Mouse (Mus musculus) granulocyte monocyte progenitor cell, adult 5-6 weeks (primary cell): ENCODE data around the gene Nr4a3. TPM values are rescaled to one million over a fixed set of nuclear protein-coding genes. Genes with fewer than 3 reads are reported as not detected.
A peak's percentile ranks its signal among the peaks of the same experiment; 100 is the strongest.

ENCODE experiments used
- ATAC-seq: replicated peaks from 2 replicates; pipeline ENCODE4 v1.8.0; 2016; ENCODE audit warnings: mild to moderate bottlenecking, moderate TSS enrichment, inconsistent platforms; ENCODE audit not compliant: poor library complexity, severe bottlenecking
- total RNA-seq, 2 experiments: library from RNA; stranded (forward) in 1 of 2; stranded (reverse) in 1 of 2; fragments of 200-712, 200-1000 nt in 1 of 2; fragments of >200 nt in 1 of 2; fragmentation: Nextera tagmentation in 1 of 2; gene quantifications; 2 replicates each; pipeline ENCODE4 v1.2.3; 2014 to 2017

The Nr4a3 gene
- total RNA-seq, 2 experiments from 2014 or later = 0.36 TPM; not detected in 1

DNA sequence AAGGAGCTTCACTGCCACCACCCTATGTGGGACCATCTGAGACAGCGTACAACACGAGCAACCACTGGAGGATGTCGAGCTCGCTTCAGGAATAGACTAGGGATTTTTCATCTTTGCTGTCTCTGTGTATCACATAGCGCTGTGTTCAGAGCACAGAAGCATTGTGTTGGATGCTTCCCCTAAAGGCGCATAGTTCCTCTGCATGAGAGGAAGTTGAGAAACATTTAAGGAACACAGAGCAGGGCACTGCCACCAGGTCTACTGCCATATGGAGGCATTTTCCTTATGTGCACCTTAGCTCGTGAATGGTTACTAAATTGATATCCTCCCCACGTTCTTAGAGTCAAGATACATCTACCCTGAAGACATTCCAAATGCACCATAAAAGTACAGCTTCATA is 55.3 kb downstream of the Nr4a3 start:
- ATAC-seq = peak; percentile 82

DNA sequence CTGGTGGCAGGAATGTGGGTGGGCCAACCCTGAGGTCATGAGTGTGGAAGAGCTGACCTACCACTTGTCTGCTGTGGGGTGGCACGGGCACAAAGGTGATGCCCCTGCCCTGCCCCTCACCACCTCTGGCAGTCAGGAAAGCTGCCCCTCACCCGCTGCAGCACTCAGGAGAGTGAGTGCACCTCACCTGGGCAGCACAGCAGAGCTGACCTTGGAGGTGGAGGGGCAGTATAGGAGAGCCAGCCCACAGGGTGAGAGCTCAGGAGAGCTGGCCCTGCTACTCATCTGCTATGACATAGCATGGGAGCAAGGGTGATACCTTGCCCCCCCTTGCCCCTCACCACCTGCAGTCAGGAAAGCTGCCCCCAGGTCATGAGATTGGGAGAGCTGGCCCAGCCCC is 57.0 kb downstream of the Nr4a3 start:
- ATAC-seq = no peak

DNA sequence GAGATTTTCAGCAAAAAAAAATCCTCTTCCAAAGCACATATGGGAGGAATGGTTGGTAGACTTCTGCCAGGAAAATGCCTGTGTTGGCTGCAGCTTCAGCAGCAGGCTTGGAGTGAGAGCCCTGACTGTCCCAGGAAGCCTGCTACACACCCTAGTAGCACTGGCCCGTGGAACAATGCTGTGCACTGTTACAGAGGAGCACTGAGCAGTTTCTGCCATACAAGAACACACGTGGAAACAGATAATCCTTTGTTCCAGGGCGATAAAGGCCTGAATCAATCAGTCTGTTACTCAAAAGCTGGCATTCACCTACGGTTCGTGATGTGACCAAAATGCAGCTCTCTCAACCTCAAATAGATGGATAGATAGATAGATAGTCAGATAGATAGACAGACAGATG is 60.4 kb downstream of the Nr4a3 start:
- no peak for ATAC-seq

DNA sequence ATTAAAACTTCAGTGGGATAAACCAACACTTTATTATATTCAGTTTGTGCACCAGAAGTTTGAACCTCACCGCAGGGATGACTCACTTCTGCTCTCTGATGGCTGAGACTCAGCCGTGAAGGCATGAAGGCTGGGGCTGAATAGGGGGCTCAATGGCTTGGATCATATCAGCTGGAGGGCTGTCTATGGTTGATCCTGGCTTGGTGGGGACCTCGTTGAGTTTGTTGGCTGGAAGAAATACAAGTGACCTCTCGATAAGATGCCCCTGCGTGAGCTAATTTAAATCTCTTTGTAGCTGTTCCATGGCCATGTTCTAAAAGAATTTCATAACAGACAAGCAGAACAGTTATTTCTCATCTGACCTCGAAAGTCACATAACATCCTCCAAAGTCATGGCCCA is 62.1 kb downstream of the Nr4a3 start:
- ATAC-seq = no peak

DNA sequence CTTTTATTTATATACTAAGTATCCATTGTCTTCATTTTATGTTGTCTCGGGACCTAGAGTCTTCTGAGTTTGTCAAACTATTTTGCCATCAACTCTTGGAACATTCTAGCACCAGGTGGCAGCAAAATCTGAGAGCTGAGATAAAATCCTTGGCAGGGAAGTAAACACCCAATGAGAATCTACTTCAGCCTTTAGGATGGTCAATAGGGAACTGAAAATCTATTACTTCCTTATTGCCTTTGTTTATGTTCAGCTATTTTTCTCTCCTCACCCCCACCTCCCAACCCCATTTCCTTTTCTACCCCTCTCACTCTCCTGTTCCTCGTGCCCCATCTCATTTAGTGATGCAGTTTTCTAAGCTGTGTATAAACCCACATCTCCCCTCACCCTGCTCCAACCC is 63.6 kb downstream of the Nr4a3 start:
- ATAC-seq = peak; percentile 91

DNA sequence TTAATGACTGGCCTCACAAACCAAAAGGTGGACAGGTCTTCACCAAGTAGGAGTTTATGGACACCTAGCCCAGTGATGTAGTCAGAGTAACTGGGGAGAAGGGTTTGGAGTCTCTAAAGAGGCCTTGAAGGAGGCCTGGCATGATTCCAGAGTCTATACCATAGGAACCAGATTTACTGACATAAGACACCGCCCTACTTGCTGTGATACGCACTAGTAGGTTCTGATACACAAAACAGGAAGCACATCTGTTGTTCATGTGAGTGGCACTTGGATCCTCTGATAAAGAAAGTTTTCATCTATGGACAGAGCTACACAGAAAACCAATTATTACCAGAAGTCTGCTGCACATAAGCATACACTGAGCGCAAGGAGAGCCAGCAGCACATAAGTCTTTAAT is 65.4 kb downstream of the Nr4a3 start:
- ATAC-seq = no peak

DNA sequence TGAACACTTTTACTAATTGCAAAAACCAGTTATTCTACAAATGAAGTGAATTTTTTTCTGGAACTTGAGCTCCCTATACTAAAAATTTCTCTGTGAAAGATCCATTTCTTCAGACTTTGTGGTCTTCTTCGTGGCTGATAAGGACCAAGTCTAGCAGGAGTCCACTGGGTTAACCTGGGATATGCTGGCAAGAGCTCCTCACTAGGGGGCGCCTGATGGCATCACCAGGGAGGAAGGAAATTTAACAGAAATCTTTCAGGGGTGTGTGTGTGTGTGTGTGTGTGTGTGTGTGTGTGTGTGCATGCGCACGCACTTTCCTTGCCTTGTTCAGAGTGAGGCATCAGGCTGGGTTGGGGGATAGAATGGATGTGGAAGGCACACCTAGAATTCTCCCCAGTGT is 71.2 kb downstream of the Nr4a3 start:
- ATAC-seq = peak; percentile 70

DNA sequence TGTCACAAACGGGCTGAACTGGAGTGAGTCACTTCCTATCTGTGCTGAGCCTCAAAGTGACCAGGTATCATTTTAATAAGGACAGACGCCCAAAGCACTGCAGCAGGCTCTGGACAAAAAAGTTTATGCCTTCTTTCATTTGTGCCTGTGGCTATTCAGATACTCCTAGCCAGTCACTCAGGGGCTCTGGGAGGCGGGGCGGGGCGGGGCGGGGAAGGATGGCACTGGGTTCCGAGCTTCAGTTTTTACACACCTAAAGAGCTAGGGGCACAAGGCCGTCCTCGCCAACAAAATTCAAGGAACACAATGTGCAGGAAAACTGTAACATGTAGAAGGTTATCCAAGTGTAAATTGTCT is 79.4 kb downstream of the Nr4a3 start:
- ATAC-seq = peak; percentile 75

DNA sequence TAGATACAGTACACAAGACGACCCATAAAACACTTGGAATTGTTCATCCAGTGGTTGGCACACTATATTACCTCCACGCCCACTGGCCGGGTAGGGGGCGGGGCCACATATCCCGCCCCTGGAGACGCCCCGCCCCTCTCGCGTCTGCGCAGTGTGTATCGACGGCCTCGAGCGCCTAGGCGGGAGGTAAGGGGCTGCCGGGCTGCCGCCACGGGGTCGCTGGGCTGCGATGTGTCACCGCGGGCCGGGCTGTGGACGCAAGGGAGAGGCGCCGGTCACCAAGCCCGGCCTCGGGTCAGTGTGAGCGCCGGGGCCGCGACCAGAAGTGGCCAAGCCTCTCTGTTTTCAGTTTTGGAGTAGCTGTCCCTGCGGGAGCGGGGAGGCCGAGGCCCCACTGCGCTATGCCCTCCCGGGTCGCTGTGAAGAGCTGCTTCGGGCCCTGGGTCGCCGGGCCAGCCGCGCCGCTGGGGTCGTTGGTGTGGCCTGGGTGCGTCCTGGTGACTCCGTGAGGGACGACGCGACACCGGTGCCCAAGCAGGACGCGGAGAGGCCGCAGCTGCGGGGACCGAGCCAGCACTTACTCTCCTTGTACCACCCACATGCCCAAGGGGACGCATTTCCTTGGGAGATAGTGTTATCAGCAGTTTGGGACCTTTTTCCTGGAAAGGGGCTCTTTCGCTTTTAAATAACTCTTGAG is 80.0 kb downstream of the Nr4a3 start, which contains the start of gene Stx17:
Gene Stx17 (plus strand): TSS at position 143 of the 697 bp plus-strand sequence.
- ATAC-seq = peak; percentile 97

DNA sequence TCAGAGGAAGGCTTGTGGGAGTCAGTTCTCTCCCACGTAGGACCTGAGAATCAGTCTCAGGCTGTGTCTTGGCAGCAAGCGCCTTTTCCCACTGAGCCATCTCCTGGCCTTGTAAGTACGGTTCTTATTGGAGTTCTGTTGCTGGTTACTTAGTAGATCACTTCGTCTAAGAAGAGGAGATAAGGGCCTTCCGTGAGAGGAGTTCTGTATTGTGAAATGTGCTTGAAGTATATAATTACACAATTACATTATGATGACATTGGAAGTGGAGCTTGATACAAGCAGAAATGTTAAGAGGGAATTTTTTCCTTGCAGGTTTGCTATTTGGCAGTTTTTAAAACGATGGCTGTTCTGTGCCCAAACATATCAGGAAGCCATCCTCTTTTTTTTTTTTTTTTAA is 85.4 kb downstream of the Nr4a3 start:
- ATAC-seq = peak; percentile 63

DNA sequence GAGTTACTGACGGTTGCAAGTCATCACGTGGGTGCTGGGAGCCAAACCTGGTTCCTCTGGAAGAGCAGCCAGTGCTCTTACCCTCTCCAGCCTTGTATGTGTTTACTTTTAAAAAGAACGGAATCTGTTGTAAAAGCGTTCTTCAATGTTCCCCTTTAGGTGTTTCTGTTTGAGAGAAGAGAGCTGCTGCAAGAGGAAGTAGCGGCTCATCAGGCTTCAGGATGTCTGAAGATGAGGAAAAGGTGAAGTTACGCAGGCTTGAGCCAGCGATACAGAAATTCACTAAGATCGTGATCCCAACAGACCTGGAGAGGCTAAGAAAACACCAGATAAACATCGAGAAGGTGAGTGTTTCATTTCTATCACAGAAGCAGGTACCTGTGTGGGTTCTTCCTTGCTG is 86.7 kb downstream of the Nr4a3 start:
- peak; percentile 50 for ATAC-seq

DNA sequence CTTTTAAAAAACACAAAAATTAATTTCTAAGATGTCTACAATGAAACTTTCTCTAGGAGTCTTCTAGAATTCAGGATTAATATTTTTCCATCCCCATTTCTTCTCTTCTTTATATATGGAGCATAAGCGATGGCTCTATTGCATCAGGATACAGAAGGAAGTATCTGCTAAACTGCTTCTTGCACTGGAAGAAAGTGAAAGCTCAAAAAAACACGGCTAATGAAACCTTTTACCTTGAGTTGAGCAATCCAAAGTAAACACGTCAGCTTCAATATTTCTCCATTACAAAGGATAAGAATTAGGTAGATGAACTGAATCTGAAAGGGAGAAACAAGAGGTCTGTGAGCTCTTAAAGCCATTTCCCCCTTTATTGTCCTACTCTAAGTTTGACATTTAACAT is 87.8 kb downstream of the Nr4a3 start:
- ATAC-seq = no peak; the same call in 1 of the 2 replicates

Other genes with a start within 250 kb of the Nr4a3 start
- 8.7 and 21.7 TPM in 2 replicates for gene Stx17, start 79.8 kb downstream of the Nr4a3 start, total RNA-seq (2014; fragmentation: Nextera tagmentation)
- gene Stx17, start 79.8 kb downstream of the Nr4a3 start, total RNA-seq (2017) = 15.5 and 22.6 TPM in 2 replicates
- gene Erp44, start 234.4 kb downstream of the Nr4a3 start, total RNA-seq (2014; fragmentation: Nextera tagmentation) = 73.6 and 88.3 TPM in 2 replicates
- 98.4 and 109 TPM in 2 replicates for gene Erp44, start 234.4 kb downstream of the Nr4a3 start, total RNA-seq (2017)
- 11.1 and 19.2 TPM in 2 replicates for gene Invs, start 234.6 kb downstream of the Nr4a3 start, total RNA-seq (2014; fragmentation: Nextera tagmentation)
- gene Invs, start 234.6 kb downstream of the Nr4a3 start, total RNA-seq (2017) = 7.5 and 9.9 TPM in 2 replicates